Mouse (Mus musculus): ENCODE measurements around the gene Gm20431.

- TF ChIP-seq CTCF (conservative IDR thresholded peaks at IDR 0.05; ENCODE audit: low read length) = no peak
- no peak for TF ChIP-seq POU5F1 (IDR thresholded peaks at IDR 0.05; ENCODE audit: borderline replicate concordance, low read length)
These were observed 9.9 kb upstream of the Gm20431 start for GRCm38 (mm10) chr2:167671101-167671633.
